Mouse (Mus musculus): Measurements from ENCODE around the gene Usp35.

Gene Usp35

DNA sequence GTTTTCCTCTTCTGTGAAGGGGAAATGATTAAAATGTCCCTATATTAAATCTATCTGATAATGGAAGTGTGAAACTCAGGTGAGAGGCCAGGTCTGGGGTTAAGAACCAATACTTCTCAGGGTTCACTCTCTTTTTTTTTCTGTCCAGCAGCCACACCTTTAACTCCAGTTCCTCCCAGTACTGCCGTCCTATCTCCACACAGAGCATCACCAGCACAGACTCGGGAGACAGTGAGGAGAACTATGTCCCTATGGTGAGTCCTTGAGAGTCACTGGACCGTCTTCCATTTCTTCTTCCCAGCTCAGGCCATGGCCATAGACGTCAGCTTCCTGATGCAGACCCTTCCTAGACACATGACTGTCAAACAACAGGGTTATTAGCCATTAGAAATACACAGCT, 28.9 kb downstream of the Usp35 start:
- in situ Hi-C loops (cut with MboI; ENCODE audit: low pct_unique_long_range_greater_than_20kb in 1 of 2, low sequenced_read_pairs in 2 of 2, unreplicated experiment in 1 of 2) = loop anchor here in 1 of 2 experiments (10.0 to 25.0 kb wide), 2 partner anchors 218 to 341 kb away; partner anchors contain the start of genes Gab2 and Nars2

GRCm38 (mm10) chr7:97302261-97302660, 29.6 kb downstream of the Usp35 start:
- in situ Hi-C loops (cut with MboI; ENCODE audit: low pct_unique_long_range_greater_than_20kb in 1 of 2, low sequenced_read_pairs in 2 of 2, unreplicated experiment in 1 of 2) = loop anchor here in 1 of 2 experiments (10.0 to 25.0 kb wide), 2 partner anchors 217 to 340 kb away; partner anchors contain the start of genes Gab2 and Nars2

DNA sequence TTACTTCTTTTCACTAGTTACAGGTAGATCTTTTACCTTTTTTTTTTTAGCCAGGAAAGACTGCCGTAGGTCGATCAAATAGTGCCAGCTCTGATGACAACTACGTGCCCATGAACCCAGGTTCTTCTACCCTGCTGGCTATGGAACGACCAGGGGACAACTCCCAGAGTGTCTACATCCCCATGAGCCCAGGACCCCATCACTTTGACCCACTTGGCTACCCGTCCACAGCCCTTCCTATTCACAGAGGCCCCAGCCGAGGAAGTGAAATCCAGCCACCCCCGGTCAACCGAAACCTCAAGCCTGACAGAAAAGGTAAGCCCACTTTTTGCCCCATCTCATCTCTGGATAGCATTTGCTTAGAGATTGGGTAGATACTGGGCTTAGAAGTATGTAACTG, 30.5 kb downstream of the Usp35 start:
- in situ Hi-C loops (cut with MboI; ENCODE audit: low pct_unique_long_range_greater_than_20kb in 1 of 2, low sequenced_read_pairs in 2 of 2, unreplicated experiment in 1 of 2) = loop anchor here in 1 of 2 experiments (10.0 to 25.0 kb wide), 2 partner anchors 217 to 339 kb away; partner anchors contain the start of genes Gab2 and Nars2

DNA sequence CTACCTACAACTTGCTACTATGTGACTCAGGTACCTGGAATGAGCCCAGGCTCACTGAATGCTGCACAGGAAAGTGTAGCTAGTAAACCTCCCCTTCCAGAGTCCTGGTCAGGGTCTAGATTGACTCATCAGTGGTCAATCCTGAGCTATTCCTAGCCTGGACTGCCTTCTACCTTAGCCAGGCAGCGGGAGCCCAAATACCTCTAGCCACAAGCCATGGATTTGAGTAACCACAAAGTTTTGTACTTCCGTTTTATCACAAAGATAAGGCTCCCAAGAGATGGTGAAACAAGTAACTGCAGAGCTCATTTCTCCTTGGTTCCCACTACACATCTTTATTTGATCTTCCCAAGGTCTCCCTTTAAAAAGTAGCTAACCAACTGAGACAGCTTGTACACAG, 30.9 kb downstream of the Usp35 start:
- in situ Hi-C loops (cut with MboI; ENCODE audit: low pct_unique_long_range_greater_than_20kb in 1 of 2, low sequenced_read_pairs in 2 of 2, unreplicated experiment in 1 of 2) = loop anchor here in 1 of 2 experiments (10.0 to 25.0 kb wide), 2 partner anchors 216 to 339 kb away; partner anchors contain the start of genes Gab2 and Nars2

- in situ Hi-C loops (cut with MboI; ENCODE audit: low pct_unique_long_range_greater_than_20kb in 1 of 2, low sequenced_read_pairs in 2 of 2, unreplicated experiment in 1 of 2) = no loop called here
These were observed 32.9 kb downstream of the Usp35 start for GRCm38 (mm10) chr7:97298943-97299342.

DNA sequence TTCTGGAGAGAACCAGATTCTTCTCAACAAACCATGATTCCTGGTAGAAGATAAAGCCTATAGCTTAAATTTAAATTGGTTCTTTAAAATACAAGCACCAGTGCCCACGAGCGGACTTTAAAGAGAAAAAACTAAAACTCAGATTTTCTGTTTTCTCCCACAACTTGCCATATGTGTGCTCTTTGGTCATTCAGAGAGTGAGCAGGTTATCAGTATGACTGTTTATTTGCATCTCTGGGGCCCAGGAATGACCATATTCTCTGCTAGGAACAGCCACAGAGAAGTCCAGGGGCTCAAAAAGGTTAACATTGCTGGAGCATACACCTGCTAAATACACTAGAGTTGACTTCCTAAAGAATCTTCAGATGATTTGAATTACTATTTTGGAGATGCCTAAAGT, 33.5 kb downstream of the Usp35 start:
- in situ Hi-C loops (cut with MboI; ENCODE audit: low pct_unique_long_range_greater_than_20kb in 1 of 2, low sequenced_read_pairs in 2 of 2, unreplicated experiment in 1 of 2) = no loop called here

GRCm38 (mm10) chr7:97297466-97297865, 34.4 kb downstream of the Usp35 start:
- in situ Hi-C loops (cut with MboI; ENCODE audit: low pct_unique_long_range_greater_than_20kb in 1 of 2, low sequenced_read_pairs in 2 of 2, unreplicated experiment in 1 of 2) = no loop called here

GRCm38 (mm10) chr7:97296986-97297385, 34.8 kb downstream of the Usp35 start:
- in situ Hi-C loops (cut with MboI; ENCODE audit: low pct_unique_long_range_greater_than_20kb in 1 of 2, low sequenced_read_pairs in 2 of 2, unreplicated experiment in 1 of 2) = no loop called here

DNA sequence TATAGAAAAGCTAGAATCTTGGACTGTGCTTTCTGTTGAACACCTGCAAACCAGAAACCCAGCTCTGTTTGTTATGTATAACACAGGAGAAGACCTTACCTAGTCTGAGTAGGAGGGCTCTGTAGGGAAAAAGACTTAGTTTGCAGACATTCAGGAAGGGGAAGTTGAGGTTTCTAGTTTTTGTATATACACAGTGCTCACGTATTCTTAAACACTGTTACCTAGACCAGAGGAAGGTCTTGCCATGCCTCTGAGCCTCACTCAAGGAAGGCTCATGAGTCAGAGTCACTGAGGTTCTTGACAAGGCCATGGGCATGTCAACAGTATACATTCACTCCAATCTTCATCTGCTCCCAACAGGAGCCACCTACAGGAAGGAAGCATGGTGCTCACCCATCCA, 60.8 kb downstream of the Usp35 start:
- in situ Hi-C loops (cut with MboI; ENCODE audit: low pct_unique_long_range_greater_than_20kb in 1 of 2, low sequenced_read_pairs in 2 of 2, unreplicated experiment in 1 of 2) = no loop called here

DNA sequence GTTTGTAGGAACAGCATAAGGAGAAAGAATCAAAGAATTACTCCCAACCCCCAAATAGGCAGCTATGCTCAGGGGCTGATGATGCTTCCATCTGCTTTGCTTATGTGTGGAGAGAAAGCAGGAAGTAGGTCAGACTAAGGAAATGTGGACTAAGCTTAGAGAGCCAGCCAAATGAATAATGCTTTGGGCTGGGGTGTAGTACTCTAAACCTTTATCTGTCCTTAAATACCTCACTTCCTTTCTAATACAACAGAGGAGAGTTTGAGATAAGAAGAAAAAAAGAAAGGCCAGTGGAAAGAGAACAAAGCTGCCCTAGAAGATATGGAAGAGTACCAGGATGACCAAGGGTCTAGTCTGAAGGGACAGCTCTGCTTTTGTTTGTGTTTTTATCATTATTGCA, 61.5 kb downstream of the Usp35 start:
- in situ Hi-C loops (cut with MboI; ENCODE audit: low pct_unique_long_range_greater_than_20kb in 1 of 2, low sequenced_read_pairs in 2 of 2, unreplicated experiment in 1 of 2) = no loop called here

DNA sequence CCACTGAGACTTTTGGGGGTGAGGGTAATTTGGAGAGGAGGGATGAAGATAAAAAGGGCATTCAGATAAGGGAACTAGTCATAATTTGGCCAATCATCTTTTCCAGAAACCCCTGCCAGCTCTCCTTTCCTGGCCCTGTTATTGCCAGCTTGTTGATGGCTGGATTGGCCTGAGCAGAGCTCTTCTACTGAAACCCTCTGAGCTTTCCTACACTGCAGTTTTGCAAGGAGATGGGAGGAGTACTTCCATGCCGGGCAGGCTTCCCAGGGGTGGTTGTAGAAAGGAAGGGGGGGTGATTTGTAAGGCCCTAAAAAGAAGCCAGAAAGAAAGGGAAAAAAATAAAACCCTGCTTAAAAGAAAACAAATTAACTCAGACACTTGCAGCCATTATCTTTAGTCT, 69.3 kb downstream of the Usp35 start:
- in situ Hi-C loops (cut with MboI; ENCODE audit: low pct_unique_long_range_greater_than_20kb in 1 of 2, low sequenced_read_pairs in 2 of 2, unreplicated experiment in 1 of 2) = no loop called here

Data from mouse embryonic stem cell (cell line).